Mouse (Mus musculus) adipocyte (in vitro differentiated cells): Measurements from ENCODE around the gene Spin4.
A peak's percentile ranks its signal among the peaks of the same experiment; 100 is the strongest.

Experiments
- DNase-seq: peaks from one replicate; pipeline ENCODE4 v3.0.0-alpha.2; 2016; ENCODE audit warnings: low spot score

Gene Spin4

DNA sequence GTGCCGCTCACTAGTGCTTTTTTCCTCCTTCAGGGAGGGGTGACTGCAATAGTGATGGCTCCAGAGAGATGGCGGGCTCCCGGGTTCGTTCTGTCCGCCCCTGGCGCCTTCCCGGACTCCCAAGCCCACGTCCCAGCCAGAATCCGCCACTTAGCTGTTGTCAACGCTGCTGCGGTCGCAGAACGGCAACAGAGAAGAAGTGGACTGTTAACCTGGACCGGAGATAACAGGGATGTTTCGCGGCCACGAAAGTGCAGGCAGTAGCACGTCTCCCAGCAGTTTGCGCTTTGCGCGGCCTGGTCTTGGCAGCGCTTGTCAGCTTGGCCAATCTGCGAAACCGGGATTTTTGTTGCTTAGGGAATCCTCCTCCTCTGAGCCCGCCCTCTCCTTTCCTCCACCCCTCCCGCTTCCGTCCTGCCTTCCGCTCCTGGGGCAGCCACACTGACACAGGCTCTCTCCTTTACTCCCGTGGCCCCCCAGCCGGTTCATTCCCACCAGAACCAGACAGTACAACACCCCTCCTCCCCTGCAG, at the start of gene Spin4:
Gene Spin4 (minus strand): TSS at position 322 of the 532 bp plus-strand sequence.
- DNase-seq = peak; percentile 90

DNA sequence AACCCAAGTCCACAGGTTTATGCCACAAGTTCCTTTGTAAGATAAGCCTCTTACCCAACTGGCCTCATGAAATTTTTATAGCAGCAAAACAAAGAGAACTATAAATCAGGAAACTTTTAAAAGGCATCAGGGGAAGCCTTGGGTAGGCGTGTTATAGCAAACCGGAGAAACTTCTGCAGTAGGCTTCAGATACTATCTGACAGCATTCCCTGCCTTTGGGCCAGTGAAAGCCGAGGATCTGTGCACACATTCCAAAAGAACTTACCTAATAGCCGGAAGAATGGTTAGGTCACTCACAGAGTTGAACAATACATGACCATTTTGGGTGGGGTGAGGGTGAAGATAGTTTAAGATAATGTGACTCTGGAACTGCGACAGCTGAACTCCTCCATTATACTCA, 1.4 kb upstream of the Spin4 start:
- peak; percentile 2 for DNase-seq

DNA sequence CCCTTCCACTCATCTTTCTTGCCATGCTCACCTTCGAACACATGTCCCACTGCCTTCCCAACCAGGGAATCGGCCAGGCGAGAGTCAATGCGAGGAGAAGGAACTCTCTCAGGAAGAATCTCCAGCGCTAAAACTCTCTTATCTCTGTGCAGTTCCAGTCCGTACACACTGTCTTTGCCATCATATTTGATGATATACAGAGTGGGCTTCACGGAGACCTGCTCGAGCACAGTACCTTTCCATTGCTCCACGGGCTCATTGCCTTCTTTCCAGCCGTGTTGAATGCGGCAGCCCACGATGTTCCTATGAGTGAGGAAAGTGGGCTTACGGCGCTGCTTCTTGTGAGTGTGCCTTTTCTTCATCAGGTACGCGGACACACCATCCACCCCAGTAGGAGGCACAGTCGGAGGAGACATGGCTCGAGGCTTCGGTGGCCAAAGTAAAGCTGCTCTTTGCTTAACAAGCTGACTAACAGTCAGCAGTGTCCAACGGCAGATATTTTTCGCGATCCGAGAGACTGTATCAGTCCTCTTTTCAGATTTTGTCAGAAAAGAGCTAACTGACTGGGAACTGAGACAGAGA, 612 bp downstream of the Spin4 start:
- no peak for DNase-seq

DNA sequence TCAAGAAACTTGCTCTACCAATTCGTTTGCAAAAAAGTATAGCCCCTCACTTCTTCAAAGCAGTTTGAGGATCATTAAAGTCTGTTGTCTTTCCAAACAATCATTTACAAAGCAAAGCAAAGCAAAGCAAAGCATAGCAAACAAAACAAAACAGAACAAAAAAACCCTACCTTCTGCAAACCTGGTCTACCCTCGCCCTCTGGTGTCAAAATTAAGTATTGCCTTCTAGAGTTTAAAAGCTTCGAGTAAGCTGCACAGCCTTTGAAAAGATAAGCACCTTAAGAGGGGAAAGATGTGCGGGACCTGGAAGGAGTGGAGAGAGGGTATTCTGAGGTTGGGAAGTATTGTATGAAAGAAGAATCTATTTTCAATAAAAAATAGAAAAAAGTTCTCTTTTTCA, 14.4 kb downstream of the Spin4 start:
- peak; percentile 72 for DNase-seq

DNA sequence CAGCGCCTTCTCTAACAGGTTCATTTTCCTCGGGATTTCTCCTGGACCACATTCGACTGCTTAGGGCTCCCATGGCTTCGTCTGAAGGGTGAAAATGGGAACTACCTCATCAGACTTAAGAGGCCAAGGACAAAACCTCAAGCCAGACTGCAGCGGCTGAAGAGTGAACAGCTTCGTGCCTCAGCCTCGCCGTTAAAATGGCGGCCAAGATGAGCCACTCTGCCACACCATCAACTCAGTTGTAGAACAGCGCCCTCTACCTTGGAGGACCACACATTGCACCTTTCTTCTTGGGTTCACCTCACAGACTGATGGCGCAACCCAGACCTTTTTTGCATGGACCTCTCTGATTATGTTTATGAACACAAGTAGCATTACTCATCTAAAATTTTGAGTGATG, 27.6 kb downstream of the Spin4 start:
- DNase-seq = no peak

DNA sequence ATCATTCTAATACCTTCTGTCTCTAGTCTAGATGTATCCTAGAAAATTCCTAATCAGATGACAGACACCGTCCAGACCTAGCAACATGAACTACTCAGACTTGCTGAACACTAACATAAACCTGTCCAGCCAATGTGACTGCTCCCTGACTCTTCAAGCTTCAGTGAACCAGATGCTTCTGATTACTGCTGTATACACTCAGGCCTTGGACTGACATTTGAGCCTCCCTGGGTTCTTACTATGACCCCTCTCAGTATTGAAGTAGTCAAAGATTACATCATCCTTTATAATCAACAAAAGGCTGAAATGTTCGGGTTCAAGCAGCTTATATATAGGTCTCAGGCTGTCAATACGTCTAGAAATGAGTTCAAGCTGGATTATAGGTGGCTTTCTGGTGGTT, 32.4 kb downstream of the Spin4 start:
- DNase-seq = no peak

DNA sequence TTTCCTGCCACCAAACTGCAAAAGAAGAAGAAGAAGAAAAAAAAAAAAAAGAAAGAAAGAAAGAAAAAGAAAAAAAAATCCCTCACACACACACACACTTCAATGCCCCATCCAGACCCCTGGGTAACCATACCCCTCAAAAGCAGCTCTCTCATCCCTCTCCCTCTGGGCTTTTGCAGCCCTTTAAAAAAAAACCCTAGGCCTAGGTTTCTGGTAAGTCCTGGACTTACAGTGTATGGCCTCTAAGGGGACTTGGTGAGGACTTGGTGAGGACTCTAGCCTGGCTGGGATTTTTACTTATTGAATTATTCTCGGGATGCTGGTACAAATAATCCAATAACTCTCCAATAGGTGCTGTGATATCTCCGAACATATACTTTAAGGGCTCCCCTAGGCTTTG, 35.6 kb downstream of the Spin4 start:
- DNase-seq = no peak

DNA sequence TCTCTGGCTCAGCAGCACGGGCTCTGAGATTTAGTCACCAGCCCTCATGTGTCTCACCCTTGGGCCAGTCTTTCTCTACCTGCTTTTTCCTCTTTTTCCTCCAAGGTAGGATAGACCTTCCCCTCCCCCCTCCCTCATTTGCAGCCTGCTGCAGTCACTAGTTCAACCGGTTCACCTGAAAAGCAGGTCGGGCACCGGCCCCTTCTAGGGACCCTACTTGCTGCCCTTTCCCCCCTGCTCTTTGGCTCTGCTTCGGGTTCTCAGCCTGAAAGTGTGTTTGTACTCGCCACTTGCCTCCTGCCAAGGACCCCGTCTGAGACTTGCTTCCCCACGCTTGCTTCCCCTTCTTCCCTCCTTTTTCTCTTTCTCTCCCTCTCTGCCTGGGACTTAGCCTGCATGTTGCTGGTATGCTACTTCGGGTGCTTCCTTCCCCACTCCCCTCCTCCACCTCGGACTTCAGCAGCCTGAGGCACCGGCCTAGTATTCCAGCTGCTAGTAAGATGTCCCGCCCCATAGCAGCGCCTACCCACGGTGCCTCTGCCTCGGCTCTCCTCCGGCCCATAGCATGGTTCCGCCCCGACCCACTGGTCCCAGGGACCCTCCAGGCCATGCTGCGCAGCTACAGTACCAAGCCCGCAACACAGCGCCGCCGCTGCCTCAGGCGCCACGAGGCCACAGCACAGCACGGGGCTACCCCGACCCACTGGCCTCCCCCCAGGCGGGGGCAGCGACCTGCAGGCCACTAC, 36.2 kb downstream of the Spin4 start:
- DNase-seq = no peak
